Mouse (Mus musculus) stomach, embryonic 15.5 days (tissue): ENCODE data around the gene Chtop. TPM values are rescaled to one million over a fixed set of nuclear protein-coding genes. Genes with fewer than 3 reads are reported as not detected.
A peak's percentile ranks its signal among the peaks of the same experiment; 100 is the strongest.

Experiments
- ATAC-seq: fragments of 200-750 bp; cut with Nextera tagmentation; 2 replicates; pipeline ENCODE4 v1.8.0; 2017; ENCODE audit warnings: low read depth, moderate number of reproducible peaks, moderate TSS enrichment; ENCODE audit not compliant: insufficient read depth, low FRiP score
- H3K27ac ChIP-seq: fragments of 300-500 bp; sonication (generic); 2 replicates; pipeline ENCODE4 v1.5.1; 2015; ENCODE audit warnings: mild to moderate bottlenecking, inconsistent platforms
- H3K27me3 ChIP-seq: fragments of 300-500 bp; sonication (generic); replicated peaks from 2 replicates; pipeline ENCODE4 v1.6.1; 2015; ENCODE audit warnings: inconsistent platforms
- H3K36me3 ChIP-seq: fragments of 300-500 bp; sonication (generic); 2 replicates; pipeline ENCODE4 v1.6.1; 2015; ENCODE audit warnings: inconsistent platforms
- H3K4me1 ChIP-seq: fragments of 300-500 bp; sonication (generic); 2 replicates; pipeline ENCODE4 v1.6.1; 2015; ENCODE audit warnings: inconsistent platforms
- H3K4me2 ChIP-seq: fragments of 300-500 bp; sonication (generic); 2 replicates; pipeline ENCODE4 v1.6.1; 2015; ENCODE audit warnings: mild to moderate bottlenecking, inconsistent platforms
- H3K4me3 ChIP-seq: fragments of 300-500 bp; sonication (generic); replicated peaks from 2 replicates; pipeline ENCODE4 v1.5.1; 2015; ENCODE audit warnings: inconsistent platforms
- H3K9ac ChIP-seq: fragments of 300-500 bp; sonication (generic); 2 replicates; pipeline ENCODE4 v1.6.1; 2015; ENCODE audit warnings: inconsistent platforms
- H3K9me3 ChIP-seq: fragments of 300-500 bp; sonication (generic); 2 replicates; pipeline ENCODE4 v1.6.1; 2016; ENCODE audit warnings: inconsistent platforms
- WGBS: fragments of 180-500 bp; shearing (Covaris S2); methylation state at CpG from one replicate; pipeline ENCODE4 v1.1.7; 2015; 5-methylcytosine and 5-hydroxymethylcytosine counted together
- polyA plus RNA-seq: library from polyadenylated mRNA; unstranded; fragments of >200 nt; fragmentation: Nextera tagmentation; extraction: Ambion mirVana; gene quantifications from 2 replicates; pipeline ENCODE4 v1.2.1, GENCODE M21; 2015

The Chtop gene
- 126 and 134 TPM in 2 replicates for polyA plus RNA-seq

- H3K27ac ChIP-seq = peak within 1 kb of the TSS; percentile 96
- H3K4me2 ChIP-seq = peak within 1 kb of the TSS; percentile 58
- H3K9ac ChIP-seq = peak within 1 kb of the TSS; percentile 99
- H3K9me3 ChIP-seq = no peaks in the 10 kb centered on the region
- H3K27me3 ChIP-seq = no peaks in the 10 kb centered on the region
- WGBS = under 1% methylated on average over 66 of the region's 66 CpGs
- peaks cover 11% of the 10 kb centered on the region; the same call in 1 of the 2 replicates for H3K36me3 ChIP-seq
- peaks cover 12% of the 10 kb centered on the region; the same call in 1 of the 2 replicates for H3K4me1 ChIP-seq
- peak; percentile 92 for ATAC-seq
- peak within 1 kb of the TSS; percentile 96 for H3K4me3 ChIP-seq
Observed at GRCm38 (mm10) chr3:90508950-90509746, at the start of gene Chtop. Chtop (minus strand) TSS chr3:90509498.

DNA sequence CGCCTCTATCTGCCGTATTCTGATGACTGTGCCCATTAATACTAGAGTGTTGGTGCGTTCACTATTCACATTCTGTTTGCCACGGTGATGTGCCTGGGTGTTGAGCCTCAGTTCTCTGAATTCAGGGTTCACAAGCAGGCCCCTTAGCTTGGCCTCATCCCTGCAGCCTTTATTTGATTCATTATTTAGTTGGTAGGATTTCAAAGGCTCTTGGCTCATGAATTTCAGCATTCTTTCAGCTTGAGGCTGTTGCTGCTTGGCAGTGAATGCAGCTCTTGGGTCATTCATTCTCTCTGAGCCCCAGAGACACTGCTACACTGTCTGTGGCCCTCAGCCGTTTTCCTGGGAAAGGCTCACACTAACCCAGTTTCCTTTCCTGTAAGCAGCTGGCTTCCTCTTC, 46.7 kb upstream of the Chtop start:
- no peak for ATAC-seq
- Histone ChIP-seq H3K9me3 (no peaks in the 10 kb centered on the region), H3K4me1 (no peaks in the 10 kb centered on the region), H3K4me2 (no peak overlapping the region), H3K27me3 (no peaks in the 10 kb centered on the region), H3K4me3 (no peak overlapping the region), H3K27ac (no peak overlapping the region), H3K9ac (no peak overlapping the region), H3K36me3 (no peaks in the 10 kb centered on the region)
- WGBS = 59% methylated on average over 5 of the region's 5 CpGs

GRCm38 (mm10) chr3:90552231-90552630, 42.9 kb upstream of the Chtop start:
- Histone ChIP-seq H3K27ac (no peak overlapping the region), H3K36me3 (no peaks in the 10 kb centered on the region), H3K9ac (no peak overlapping the region), H3K4me1 (no peaks in the 10 kb centered on the region), H3K4me2 (no peak overlapping the region), H3K9me3 (no peaks in the 10 kb centered on the region), H3K27me3 (no peaks in the 10 kb centered on the region), H3K4me3 (no peak overlapping the region)
- 72% methylated on average over 2 of the region's 2 CpGs for WGBS
- ATAC-seq = no peak

- H3K36me3 ChIP-seq = no peaks in the 10 kb centered on the region
- H3K27ac ChIP-seq = no peak overlapping the region
- H3K9me3 ChIP-seq = no peaks in the 10 kb centered on the region
- WGBS = 79% methylated on average over 2 of the region's 2 CpGs
- ATAC-seq = no peak
- no peak overlapping the region for H3K4me3 ChIP-seq
- H3K27me3 ChIP-seq = no peaks in the 10 kb centered on the region
- no peak overlapping the region for H3K9ac ChIP-seq
- no peaks in the 10 kb centered on the region for H3K4me1 ChIP-seq
- H3K4me2 ChIP-seq = no peak overlapping the region
Observed at GRCm38 (mm10) chr3:90550421-90550790, 41.1 kb upstream of the Chtop start.

DNA sequence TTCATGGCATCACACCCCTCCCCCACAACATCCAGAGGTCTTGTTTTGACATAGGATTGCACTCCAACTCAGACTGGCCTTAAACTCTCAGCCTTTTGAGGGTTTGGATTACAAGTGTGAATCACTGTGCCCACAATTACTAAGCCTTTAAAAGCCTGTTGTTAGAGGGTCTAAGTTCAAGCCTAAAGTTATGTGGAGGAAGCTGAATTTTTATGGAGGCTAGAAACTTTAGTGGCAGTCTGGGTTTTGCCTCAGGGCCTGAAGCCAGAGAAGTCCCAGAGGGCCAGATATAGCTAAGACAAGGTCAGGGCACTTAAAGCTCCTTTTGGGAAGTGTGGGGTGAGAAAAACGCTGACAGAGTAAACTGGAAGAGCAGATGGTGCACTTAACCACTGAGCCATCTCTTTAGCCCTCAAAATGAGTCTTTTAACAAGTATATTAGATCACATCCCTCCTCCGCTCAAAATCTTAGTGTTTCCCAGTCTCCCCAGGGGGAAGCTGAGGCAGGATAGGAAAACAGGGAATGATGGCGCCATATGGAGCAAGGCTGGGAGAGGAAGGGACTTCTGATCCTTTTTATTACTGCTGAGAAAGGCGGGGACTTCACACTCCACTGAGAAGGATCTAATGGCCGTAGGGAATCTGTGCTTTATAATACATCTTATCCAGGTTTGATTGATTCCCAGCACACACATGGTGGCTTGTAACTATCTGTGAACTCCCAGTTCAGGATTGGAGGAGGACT, 40.5 kb upstream of the Chtop start:
- H3K9ac ChIP-seq = no peak overlapping the region
- no peaks in the 10 kb centered on the region for H3K36me3 ChIP-seq
- no peak; the same call in 1 of the 2 replicates for ATAC-seq
- H3K4me2 ChIP-seq = no peak overlapping the region
- no peaks in the 10 kb centered on the region for H3K27me3 ChIP-seq
- no peaks in the 10 kb centered on the region for H3K9me3 ChIP-seq
- H3K27ac ChIP-seq = no peak overlapping the region
- WGBS = 55% methylated on average over 5 of the region's 5 CpGs
- H3K4me3 ChIP-seq = no peak overlapping the region
- H3K4me1 ChIP-seq = no peaks in the 10 kb centered on the region

- H3K36me3 ChIP-seq = no peaks in the 10 kb centered on the region
- peaks cover 12% of the 10 kb centered on the region; the same call in 1 of the 2 replicates for H3K4me1 ChIP-seq
- no peaks in the 10 kb centered on the region for H3K9me3 ChIP-seq
- no peak overlapping the region for H3K27ac ChIP-seq
- no peak overlapping the region for H3K4me3 ChIP-seq
- 52% methylated on average over 4 of the region's 4 CpGs for WGBS
- H3K4me2 ChIP-seq = peak overlapping the region; percentile 29
- no peak for ATAC-seq
- H3K27me3 ChIP-seq = no peaks in the 10 kb centered on the region
- H3K9ac ChIP-seq = no peak overlapping the region
Observed at GRCm38 (mm10) chr3:90540904-90541303, 31.6 kb upstream of the Chtop start.

DNA sequence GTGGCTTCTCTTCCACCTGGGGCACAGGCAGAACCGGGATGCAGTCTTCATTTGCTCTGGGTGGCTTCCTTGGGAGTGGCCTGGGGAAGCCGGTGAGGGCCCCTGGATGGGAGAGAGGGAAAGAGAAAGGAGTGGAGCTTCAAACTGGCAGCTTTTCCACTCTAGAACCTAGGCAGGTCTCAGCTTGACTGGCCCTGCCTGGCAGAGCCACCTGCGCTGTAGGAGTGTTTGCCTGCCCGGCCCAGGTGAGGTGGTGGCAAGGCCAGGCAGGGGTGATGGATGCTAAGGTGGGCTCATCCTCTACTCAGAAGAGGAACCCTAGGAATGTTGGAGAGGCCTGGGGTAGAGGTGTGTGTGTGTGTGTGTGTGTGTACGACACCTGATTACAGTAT, 28.6 kb upstream of the Chtop start:
- 53% methylated on average over 5 of the region's 5 CpGs for whole genome bisulfite sequencing
- peak overlapping the region; percentile 89 for H3K27ac ChIP-seq
- no peaks in the 10 kb centered on the region for H3K36me3 ChIP-seq
- peak; percentile 32; the same call in 1 of the 2 replicates for ATAC-seq
- peak overlapping the region; percentile 53 for H3K4me2 ChIP-seq
- H3K9me3 ChIP-seq = no peaks in the 10 kb centered on the region
- peaks cover 12% of the 10 kb centered on the region; the same call in 1 of the 2 replicates for H3K4me1 ChIP-seq
- peak overlapping the region; percentile 40 for H3K4me3 ChIP-seq
- peak overlapping the region; percentile 19; the same call in 1 of the 2 replicates for H3K9ac ChIP-seq
- H3K27me3 ChIP-seq = no peaks in the 10 kb centered on the region

- 31% methylated on average over 10 of the region's 10 CpGs for WGBS
- Histone ChIP-seq H3K4me3 (peak within 1 kb of the TSS; percentile 40), H3K27me3 (no peaks in the 10 kb centered on the region), H3K27ac (peak within 1 kb of the TSS; percentile 89), H3K9me3 (no peaks in the 10 kb centered on the region), H3K4me2 (peak within 1 kb of the TSS; percentile 53), H3K9ac (peak within 1 kb of the TSS; percentile 19; the same call in 1 of the 2 replicates), H3K36me3 (no peaks in the 10 kb centered on the region), H3K4me1 (peaks cover 12% of the 10 kb centered on the region; the same call in 1 of the 2 replicates)
- ATAC-seq = peak; percentile 87
Observed at GRCm38 (mm10) chr3:90537141-90537904, 28.0 kb upstream of the Chtop start, which contains the start of gene S100a16. S100a16 (plus strand) TSS chr3:90537254.

- WGBS = 60% methylated on average over 1 of the region's 1 CpGs
Observed at GRCm38 (mm10) chr3:90535446-90535845, 26.1 kb upstream of the Chtop start.

DNA sequence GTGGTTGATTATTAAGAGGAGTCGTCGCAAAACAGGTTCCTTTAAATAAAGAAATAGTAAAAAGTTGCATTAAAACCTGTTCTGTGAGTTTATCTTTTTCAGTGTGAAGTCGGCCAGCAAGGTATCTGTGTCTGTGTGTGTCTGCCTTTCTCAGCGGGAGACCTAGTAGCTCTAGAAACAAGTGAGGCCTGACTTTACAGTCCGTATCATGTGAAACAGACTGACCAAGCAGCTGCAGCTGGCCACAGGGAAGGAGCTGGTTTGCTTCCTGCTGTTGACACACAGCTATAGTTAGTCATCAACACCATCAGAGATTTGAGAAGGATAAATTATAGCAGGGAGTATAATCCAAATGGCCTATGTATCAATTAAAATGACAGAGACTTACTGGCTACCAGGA, 22.4 kb upstream of the Chtop start:
- 57% methylated on average over 5 of the region's 5 CpGs for WGBS

More at GRCm38 (mm10) chr3:90535446-90535845, 26.1 kb upstream of the Chtop start:
- Histone ChIP-seq H3K27ac (no peak overlapping the region), H3K4me2 (no peak overlapping the region), H3K4me3 (no peak overlapping the region), H3K27me3 (no peaks in the 10 kb centered on the region), H3K9ac (no peak overlapping the region), H3K9me3 (no peaks in the 10 kb centered on the region), H3K4me1 (peaks cover 12% of the 10 kb centered on the region; the same call in 1 of the 2 replicates), H3K36me3 (no peaks in the 10 kb centered on the region)
- ATAC-seq = no peak

GRCm38 (mm10) chr3:90527291-90527873, 18.1 kb upstream of the Chtop start:
- no peak overlapping the region for H3K27ac ChIP-seq
- no peaks in the 10 kb centered on the region for H3K27me3 ChIP-seq
- 77% methylated on average over 7 of the region's 7 CpGs for WGBS
- 0 out of 2 replicates have a peak, but pooled peaks cover 3% of the 10 kb centered on the region for H3K4me1 ChIP-seq
- no peak overlapping the region for H3K9ac ChIP-seq
- peak overlapping the region; percentile 16; the same call in 1 of the 2 replicates for H3K4me3 ChIP-seq
- peak overlapping the region; percentile 14; the same call in 1 of the 2 replicates for H3K4me2 ChIP-seq
- no peaks in the 10 kb centered on the region for H3K36me3 ChIP-seq
- ATAC-seq = no peak
- H3K9me3 ChIP-seq = no peaks in the 10 kb centered on the region

More for the DNA sequence above, 22.4 kb upstream of the Chtop start:
- 0 out of 2 replicates have a peak, but pooled peaks cover 2% of the 10 kb centered on the region for H3K4me1 ChIP-seq
- H3K27me3 ChIP-seq = no peaks in the 10 kb centered on the region
- H3K4me2 ChIP-seq = no peak overlapping the region
- no peak overlapping the region for H3K4me3 ChIP-seq
- no peak overlapping the region for H3K9ac ChIP-seq
- no peaks in the 10 kb centered on the region for H3K9me3 ChIP-seq
- no peak for ATAC-seq
- no peak overlapping the region for H3K27ac ChIP-seq
- no peaks in the 10 kb centered on the region for H3K36me3 ChIP-seq
